Mouse (Mus musculus): ENCODE results near the gene Ggact.

DNA sequence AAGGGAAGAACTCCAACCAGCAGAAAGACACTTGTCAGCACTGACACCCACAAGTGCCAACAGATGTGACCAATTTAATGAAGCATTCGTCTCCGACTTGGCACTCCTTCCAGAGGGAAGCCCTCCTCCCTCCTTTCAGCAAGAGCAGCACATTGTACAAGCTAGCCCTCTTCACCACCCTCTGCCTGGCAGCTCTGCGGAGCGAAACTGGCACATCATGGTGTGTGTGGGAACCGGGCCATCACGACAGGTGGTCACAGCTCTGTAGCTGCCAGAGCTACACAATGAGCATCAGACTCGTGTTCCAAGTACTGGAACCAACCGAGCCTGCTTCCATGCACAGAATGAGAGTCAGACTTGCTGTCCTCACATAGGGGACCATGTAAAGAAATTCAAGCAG, 44.4 kb upstream of the Ggact start:
- TF ChIP-seq CTCF (IDR thresholded peaks at IDR 0.05; ENCODE audit: insufficient read depth, low read depth, low read length) (no peak), POLR2A (IDR thresholded peaks at IDR 0.05; ENCODE audit: insufficient read depth, low read depth, low read length) (no peak)
